In the genomic region with DNA sequence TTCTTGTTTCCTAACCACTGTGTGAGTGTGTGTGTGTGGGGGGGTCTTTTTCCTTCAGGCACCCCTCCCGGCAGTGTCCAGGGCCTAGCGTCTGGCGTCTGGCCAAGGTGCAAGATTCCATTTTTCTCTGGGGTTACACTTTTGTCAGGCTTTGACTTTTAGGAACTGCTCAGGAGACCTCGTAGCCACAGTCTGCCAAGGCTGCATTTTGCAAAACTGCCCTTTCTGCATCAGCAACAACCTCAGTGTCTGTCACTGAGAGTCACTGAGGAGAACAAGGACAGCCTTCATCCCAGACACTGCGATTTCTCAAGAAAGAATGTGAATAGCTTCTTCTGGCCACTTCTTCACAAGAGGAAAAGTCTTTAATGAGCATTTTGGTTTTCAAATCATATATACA, we compare ENCODE assay signal across 8 mouse cellular contexts. TPM values are rescaled to one million over a fixed set of nuclear protein-coding genes. Genes with fewer than 3 reads are reported as not detected.
A peak's percentile ranks its signal among the peaks of the same experiment; 100 is the strongest.
DNase-seq lines count a peak whose midpoint lies in the region; ATAC-seq and TF ChIP-seq lines count a peak whose summit lies in the region.
"Had no signal": no experiment of that assay in that cellular context is flagged by ENCODE, and none has a peak within 500 bp of the region (broad histone marks: within the 10 kb centered on the region; RNA-seq: fewer than 3 reads in every experiment).

No protein-coding gene starts in this region.

- no peak overlapping the region for H3K4me2 ChIP-seq in kidney, postnatal 0 days (ENCODE audit: low read length)
- no peak overlapping the region for H3K4me2 ChIP-seq in kidney, embryonic 14.5 days (replicated peaks; ENCODE audit: low read depth, low read length)
- H3K4me2 ChIP-seq in heart, embryonic 13.5 days: no peak overlapping the region
- H3K4me2 ChIP-seq in liver, embryonic 16.5 days (ENCODE audit: low read depth, low read length): no peak overlapping the region
- H3K4me2 ChIP-seq: midbrain, embryonic 12.5 days had no signal

- ATAC-seq in kidney, postnatal 0 days (replicated peaks; ENCODE audit: low FRiP score, low read depth): no peak
- no peak for ATAC-seq in kidney, embryonic 14.5 days (ENCODE audit: low FRiP score, low TSS enrichment)
- ATAC-seq in heart, embryonic 13.5 days (ENCODE audit: extremely low read depth, insufficient number of reproducible peaks, low FRiP score, low TSS enrichment): no peak
- no peak for ATAC-seq in liver, embryonic 16.5 days (ENCODE audit: low read depth)

- H3K4me3 ChIP-seq in kidney, postnatal 0 days (replicated peaks; ENCODE audit: low read depth, low read length): no peak overlapping the region
- H3K4me3 ChIP-seq in kidney, embryonic 14.5 days (ENCODE audit: low read length): no peak overlapping the region
- no peak overlapping the region for H3K4me3 ChIP-seq in heart, embryonic 13.5 days
- H3K4me3 ChIP-seq in liver, embryonic 16.5 days (ENCODE audit: low read depth, low read length): no peak overlapping the region
- H3K4me3 ChIP-seq: midbrain, embryonic 12.5 days had no signal

- no peaks in the 10 kb centered on the region for H3K36me3 ChIP-seq in kidney, postnatal 0 days (ENCODE audit: insufficient read depth, low read length)
- no peaks in the 10 kb centered on the region for H3K36me3 ChIP-seq in kidney, embryonic 14.5 days (ENCODE audit: control insufficient read depth, insufficient read depth, low read length)
- no peaks in the 10 kb centered on the region for H3K36me3 ChIP-seq in heart, embryonic 13.5 days
- H3K36me3 ChIP-seq in liver, embryonic 16.5 days (ENCODE audit: control insufficient read depth, insufficient read depth): no peaks in the 10 kb centered on the region
- H3K36me3 ChIP-seq: midbrain, embryonic 12.5 days had no signal

- H3K27ac ChIP-seq in kidney, postnatal 0 days: peak overlapping the region; percentile 63
- H3K27ac ChIP-seq in kidney, embryonic 14.5 days (ENCODE audit: low read depth, low read length): no peak overlapping the region
- peak overlapping the region; percentile 65 for H3K27ac ChIP-seq in heart, embryonic 13.5 days (replicated peaks)
- peak overlapping the region; percentile 40; the same call in 1 of the 2 replicates for H3K27ac ChIP-seq in liver, embryonic 16.5 days (ENCODE audit: low read length)
- H3K27ac ChIP-seq: midbrain, embryonic 12.5 days had no signal

- WGBS in kidney, postnatal 0 days: 56% methylated on average over 5 of the region's 5 CpGs
- WGBS in kidney, embryonic 14.5 days: 70% methylated on average over 5 of the region's 5 CpGs
- 47% methylated on average over 5 of the region's 5 CpGs for WGBS in heart, embryonic 13.5 days
- 41% methylated on average over 5 of the region's 5 CpGs for WGBS in liver, embryonic 16.5 days (ENCODE audit: insufficient replicate concordance)

- DNase-seq in kidney, postnatal 0 days (ENCODE audit: low spot score): no peak
- DNase-seq in adrenal gland, postnatal 25 days: peak; percentile 32
- no peak for DNase-seq in cerebellum, adult 9-11 months
- DNase-seq in adipocyte (ENCODE audit: low spot score): no peak

- H3K4me1 ChIP-seq in kidney, postnatal 0 days (replicated peaks; ENCODE audit: insufficient read depth, low read length): peaks cover 8% of the 10 kb centered on the region; the same call in 1 of the 2 replicates
- H3K4me1 ChIP-seq in kidney, embryonic 14.5 days (ENCODE audit: control insufficient read depth, insufficient read depth, low read length): no peaks in the 10 kb centered on the region
- peaks cover 65% of the 10 kb centered on the region for H3K4me1 ChIP-seq in heart, embryonic 13.5 days
- peaks cover 25% of the 10 kb centered on the region for H3K4me1 ChIP-seq in liver, embryonic 16.5 days (ENCODE audit: control insufficient read depth, low read depth, low read length)
- H3K4me1 ChIP-seq: midbrain, embryonic 12.5 days had no signal

- no peaks in the 10 kb centered on the region for H3K27me3 ChIP-seq in kidney, postnatal 0 days (ENCODE audit: insufficient read depth, low read length)
- no peaks in the 10 kb centered on the region for H3K27me3 ChIP-seq in kidney, embryonic 14.5 days (ENCODE audit: control insufficient read depth, insufficient read depth, low read length)
- H3K27me3 ChIP-seq in heart, embryonic 13.5 days (replicated peaks): no peaks in the 10 kb centered on the region
- no peaks in the 10 kb centered on the region for H3K27me3 ChIP-seq in liver, embryonic 16.5 days (ENCODE audit: control insufficient read depth, insufficient read depth, low read depth, low read length)
- H3K27me3 ChIP-seq: midbrain, embryonic 12.5 days had no signal

- H3K9ac ChIP-seq in kidney, postnatal 0 days (ENCODE audit: low read depth, low read length): no peak overlapping the region
- H3K9ac ChIP-seq in kidney, embryonic 14.5 days (ENCODE audit: low read depth, low read length): no peak overlapping the region
- H3K9ac ChIP-seq in heart, embryonic 13.5 days: peak overlapping the region; percentile 21; the same call in 1 of the 2 replicates
- H3K9ac ChIP-seq in liver, embryonic 16.5 days (ENCODE audit: low read depth, low read length): no peak overlapping the region
- H3K9ac ChIP-seq: midbrain, embryonic 12.5 days had no signal

- no peaks in the 10 kb centered on the region for H3K9me3 ChIP-seq in kidney, postnatal 0 days (replicated peaks; ENCODE audit: low read length)
- H3K9me3 ChIP-seq in kidney, embryonic 14.5 days (ENCODE audit: control insufficient read depth, low read length): no peaks in the 10 kb centered on the region
- H3K9me3 ChIP-seq in heart, embryonic 13.5 days: no peaks in the 10 kb centered on the region
- H3K9me3 ChIP-seq in liver, embryonic 16.5 days (replicated peaks; ENCODE audit: control insufficient read depth, low read length): no peaks in the 10 kb centered on the region
- H3K9me3 ChIP-seq: midbrain, embryonic 12.5 days had no signal

- no peak for TF ChIP-seq CTCF in kidney, postnatal 0 days (IDR thresholded peaks at IDR 0.05; ENCODE audit: low read depth)

RNA-seq across cellular contexts. Expression of a gene that starts 17.6 kb away (rescaled TPM):
- polyA plus RNA-seq in kidney, postnatal 0 days (2015; fragmentation: Nextera tagmentation; extraction: Ambion mirVana): 14.6 and 15.9 TPM in 2 replicates
- 17.4 and 22.3 TPM in 2 replicates for polyA plus RNA-seq in kidney, embryonic 14.5 days (2014; fragmentation: Nextera tagmentation; extraction: Ambion mirVana)
- total RNA-seq in adrenal gland, postnatal 25 days (2021): 82.9 and 88.5 TPM in 2 replicates
- 15.6 and 16.1 TPM in 2 replicates for polyA plus RNA-seq in heart, embryonic 13.5 days (2015; fragmentation: Nextera tagmentation; extraction: Ambion mirVana)
- 4.3 TPM in 2 replicates for polyA plus RNA-seq in liver, embryonic 16.5 days (2015; fragmentation: Nextera tagmentation; extraction: Ambion mirVana)
